Mouse (Mus musculus): ENCODE results near the gene Bdp1.

DNA sequence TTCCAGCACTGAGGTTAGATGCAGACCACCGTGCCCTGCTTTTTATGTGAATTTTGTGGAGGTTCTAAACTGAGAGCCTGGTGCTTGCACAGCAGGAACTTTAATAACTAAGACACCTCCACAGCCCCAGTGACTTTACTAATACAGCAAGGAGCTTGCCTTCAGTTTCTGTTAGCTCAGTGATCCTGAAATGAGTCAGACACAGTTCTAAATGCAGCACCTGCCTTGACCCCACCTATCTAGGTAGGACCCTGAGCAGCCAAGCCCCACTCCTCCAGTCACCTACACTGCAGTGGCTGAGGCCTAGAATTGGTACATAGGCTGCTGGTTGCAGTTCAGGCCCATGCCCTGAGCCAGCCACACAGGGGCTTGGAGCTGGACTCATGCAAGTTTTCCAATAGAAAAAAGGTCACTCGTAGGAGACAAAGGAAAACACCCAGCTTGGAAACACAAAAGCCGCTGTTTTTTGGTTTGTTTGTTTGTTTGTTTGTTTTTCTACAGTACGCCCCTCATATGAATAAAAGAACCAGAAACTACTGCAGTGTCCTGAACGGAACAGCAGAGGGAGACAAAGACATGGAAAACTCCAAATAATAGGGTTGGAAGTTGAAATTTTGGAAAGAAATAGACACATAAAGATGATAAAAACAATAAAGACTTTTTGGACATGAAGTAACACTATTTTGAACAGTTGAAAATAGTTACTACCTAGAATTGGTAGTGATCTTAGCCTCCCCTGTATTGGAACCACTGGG lies 8.5 kb upstream of the Bdp1 start:
- TF ChIP-seq CTCF (IDR thresholded peaks at IDR 0.05; ENCODE audit: control insufficient read depth, insufficient read depth, low read length) (no peak), POLR2A (IDR thresholded peaks at IDR 0.05; ENCODE audit: borderline replicate concordance, control insufficient read depth, low read depth, low read length) (no peak)
